14 mouse cellular contexts compared by ENCODE assay signal in the genomic region with DNA sequence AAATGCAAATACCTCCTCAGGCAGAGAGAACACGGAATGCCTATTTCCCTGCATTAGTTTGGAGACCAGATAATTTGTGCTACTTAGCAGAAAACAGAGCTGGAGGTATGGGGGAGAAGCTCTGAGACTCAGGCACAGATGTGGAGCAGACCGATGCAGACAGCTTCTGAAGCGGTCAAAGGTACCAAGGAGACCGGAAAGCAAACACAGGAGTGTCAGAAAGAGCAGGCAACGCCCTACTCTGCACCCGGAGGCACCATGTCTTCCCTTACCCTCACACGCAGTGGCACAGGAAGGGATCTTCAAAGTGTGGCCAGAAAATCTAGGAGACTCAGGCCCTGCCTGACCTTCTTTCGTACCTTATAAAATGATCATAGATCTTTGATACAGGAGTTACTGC.
"Had no signal": no experiment of that assay in that cellular context is flagged by ENCODE, and none has a peak within 500 bp of the region (broad histone marks: within the 10 kb centered on the region; RNA-seq: fewer than 3 reads in every experiment).

No protein-coding gene starts in this region.

- H3K4me3 ChIP-seq: left cerebral cortex, adult 2 months; limb, embryonic 12.5 days; liver, embryonic 13.5 days; lung, embryonic 15.5 days; megakaryocyte, embryonic 14.5 days; stomach, embryonic 15.5 days had no signal

- DNase-seq: kidney, adult 2 months; liver; liver, embryonic 13.5 days; liver, postnatal 0 days; lung, postnatal 14 days; thymus, postnatal 14 days had no signal

- ATAC-seq: liver, postnatal 0 days; midbrain, embryonic 16.5 days had no signal

- H3K4me2 ChIP-seq: limb, embryonic 12.5 days; liver, embryonic 13.5 days; lung, embryonic 15.5 days; midbrain, embryonic 11.5 days; stomach, embryonic 15.5 days had no signal

- H3K27ac ChIP-seq: left cerebral cortex, adult 2 months; limb, embryonic 12.5 days; liver, embryonic 13.5 days; lung, embryonic 15.5 days; macrophage; stomach, embryonic 15.5 days had no signal

- H3K9ac ChIP-seq: limb, embryonic 12.5 days; liver, embryonic 13.5 days; liver, postnatal 0 days; lung, embryonic 15.5 days; stomach, embryonic 15.5 days had no signal

- H3K27me3 ChIP-seq: liver, embryonic 13.5 days; lung, embryonic 15.5 days; stomach, embryonic 15.5 days had no signal

- H3K9me3 ChIP-seq: liver, embryonic 13.5 days; lung, embryonic 15.5 days; stomach, embryonic 15.5 days had no signal

- H3K4me1 ChIP-seq: stomach, embryonic 15.5 days had no signal

- H3K36me3 ChIP-seq: limb, embryonic 12.5 days; liver, embryonic 13.5 days; lung, embryonic 15.5 days; stomach, embryonic 15.5 days had no signal
